In genomic region chr2:174866546-174866945, GRCm38 (mm10) we compare ENCODE assay signal across 21 mouse cellular contexts.
DNase-seq lines count a peak whose midpoint lies in the region; ATAC-seq and TF ChIP-seq lines count a peak whose summit lies in the region.
"Had no signal": no experiment of that assay in that cellular context is flagged by ENCODE, and none has a peak within 500 bp of the region (broad histone marks: within the 10 kb centered on the region; RNA-seq: fewer than 3 reads in every experiment).

No protein-coding gene starts in this region.

- no peaks in the 10 kb centered on the region for H3K36me3 ChIP-seq in heart, embryonic 10.5 days
- no peaks in the 10 kb centered on the region for H3K36me3 ChIP-seq in heart, adult 2 months (ENCODE audit: control insufficient read depth, insufficient read depth, low read length)
- H3K36me3 ChIP-seq in lung, postnatal 0 days (ENCODE audit: insufficient read depth, low read length), result no peaks in the 10 kb centered on the region
- no peaks in the 10 kb centered on the region for H3K36me3 ChIP-seq in limb, embryonic 15.5 days
- H3K36me3 ChIP-seq: embryonic facial prominence, embryonic 13.5 days; midbrain, embryonic 10.5 days had no signal

- H3K27ac ChIP-seq in heart, embryonic 10.5 days, result peak overlapping the region; percentile 36; the same call in 1 of the 2 replicates
- no peak overlapping the region for H3K27ac ChIP-seq in heart, adult 2 months
- H3K27ac ChIP-seq in lung, postnatal 0 days (ENCODE audit: low read length), result 0 out of 2 replicates have a peak overlapping the region, but pooled peaks have one; percentile 26
- peak overlapping the region; percentile 94 for H3K27ac ChIP-seq in limb, embryonic 15.5 days
- H3K27ac ChIP-seq: embryonic facial prominence, embryonic 13.5 days; gastrocnemius, adult 2 months; hindbrain, postnatal 0 days; midbrain, embryonic 10.5 days had no signal

- no peak for TF ChIP-seq CTCF in heart, adult 2 months (IDR thresholded peaks at IDR 0.05)
- no peak for TF ChIP-seq CTCF in lung, postnatal 0 days (IDR thresholded peaks at IDR 0.05)
- no peak for TF ChIP-seq CTCF in lung, adult 2 months (IDR thresholded peaks at IDR 0.05; ENCODE audit: insufficient read depth, low read length)

- H3K4me3 ChIP-seq in heart, embryonic 10.5 days, result no peak overlapping the region
- no peak overlapping the region for H3K4me3 ChIP-seq in heart, adult 2 months
- no peak overlapping the region for H3K4me3 ChIP-seq in lung, postnatal 0 days (ENCODE audit: low read depth, low read length)
- H3K4me3 ChIP-seq in lung, adult 2 months (replicated peaks; ENCODE audit: extremely low read depth, low read depth, low read length), result no peak overlapping the region
- no peak overlapping the region for H3K4me3 ChIP-seq in limb, embryonic 15.5 days
- H3K4me3 ChIP-seq: embryonic facial prominence, embryonic 13.5 days; gastrocnemius, adult 2 months; midbrain, embryonic 10.5 days had no signal

- no peak for TF ChIP-seq POLR2A in heart, adult 2 months (IDR thresholded peaks at IDR 0.05; ENCODE audit: insufficient read depth, low read depth, low read length)
- no peak for TF ChIP-seq POLR2A in lung, adult 2 months (IDR thresholded peaks at IDR 0.05; ENCODE audit: borderline replicate concordance, extremely low read depth, low read depth, low read length)

- H3K27me3 ChIP-seq in heart, embryonic 10.5 days (ENCODE audit: insufficient read depth, poor library complexity, severe bottlenecking), result no peaks in the 10 kb centered on the region
- H3K27me3 ChIP-seq in heart, adult 2 months (ENCODE audit: control insufficient read depth, insufficient read depth, low read length), result no peaks in the 10 kb centered on the region
- H3K27me3 ChIP-seq in lung, postnatal 0 days (replicated peaks; ENCODE audit: insufficient read depth, low read length), result no peaks in the 10 kb centered on the region
- H3K27me3 ChIP-seq in limb, embryonic 15.5 days, result no peaks in the 10 kb centered on the region
- H3K27me3 ChIP-seq: embryonic facial prominence, embryonic 13.5 days; Patski had no signal

- intact Hi-C loops in heart, adult 2 months (cut with DNase I), result no loop called here

- no peaks in the 10 kb centered on the region for H3K9me3 ChIP-seq in heart, embryonic 10.5 days
- H3K9me3 ChIP-seq in lung, postnatal 0 days (ENCODE audit: low read length), result no peaks in the 10 kb centered on the region
- H3K9me3 ChIP-seq in limb, embryonic 15.5 days, result no peaks in the 10 kb centered on the region
- H3K9me3 ChIP-seq: embryonic facial prominence, embryonic 13.5 days; midbrain, embryonic 10.5 days had no signal

- no peaks in the 10 kb centered on the region for H3K79me2 ChIP-seq in heart, adult 2 months (replicated peaks; ENCODE audit: control insufficient read depth, insufficient read depth, low read length)

- no peak overlapping the region for H3K9ac ChIP-seq in heart, adult 2 months (ENCODE audit: low read depth, low read length)
- no peak overlapping the region for H3K9ac ChIP-seq in lung, postnatal 0 days (replicated peaks; ENCODE audit: low read depth)
- H3K9ac ChIP-seq in limb, embryonic 15.5 days, result no peak overlapping the region
- H3K9ac ChIP-seq: embryonic facial prominence, embryonic 13.5 days; liver, postnatal 0 days had no signal

- TF ChIP-seq EP300 in heart, adult 2 months (IDR thresholded peaks at IDR 0.05; ENCODE audit: insufficient read depth, low read depth, low read length), result no peak
- no peak for TF ChIP-seq EP300 in lung, postnatal 0 days (IDR thresholded peaks at IDR 0.05)

- H3K4me1 ChIP-seq in heart, embryonic 10.5 days, result peaks cover 31% of the 10 kb centered on the region
- H3K4me1 ChIP-seq in heart, adult 2 months (ENCODE audit: control insufficient read depth, insufficient read depth, low read length), result no peaks in the 10 kb centered on the region
- no peaks in the 10 kb centered on the region for H3K4me1 ChIP-seq in lung, postnatal 0 days (ENCODE audit: insufficient read depth, low read depth, low read length)
- H3K4me1 ChIP-seq in lung, adult 2 months (ENCODE audit: control insufficient read depth, insufficient read depth, low read length), result no peaks in the 10 kb centered on the region
- peaks cover 52% of the 10 kb centered on the region for H3K4me1 ChIP-seq in limb, embryonic 15.5 days

- no peak for ATAC-seq in lung, postnatal 0 days
- ATAC-seq in limb, embryonic 15.5 days (ENCODE audit: insufficient number of reproducible peaks, low FRiP score, low TSS enrichment, low read depth), result no peak
- ATAC-seq in megakaryocyte-erythroid progenitor cell, adult 5-6 weeks (replicated peaks; ENCODE audit: low FRiP score, low TSS enrichment, poor library complexity, severe bottlenecking), result no peak
- ATAC-seq: CD4-positive, CD25-positive, alpha-beta regulatory T cell, adult 4 months; hindbrain, postnatal 0 days; liver, postnatal 0 days; Patski had no signal

- no peak for DNase-seq in heart, embryonic 10.5 days (ENCODE audit: low spot score)
- no peak for DNase-seq in heart, adult 2 months
- DNase-seq in lung, postnatal 0 days (ENCODE audit: low spot score), result no peak
- no peak for DNase-seq in lung, adult 2 months
- DNase-seq in c-Kit-positive CD71-positive TER-119-positive erythroid progenitor cells, embryonic 14.5 days (ENCODE audit: low spot score), result no peak
- DNase-seq: adrenal gland, adult 8-10 months; cerebellum, adult 9-11 months; gastrocnemius, adult 2 months; kidney, adult 9 months; layer of hippocampus, postnatal 36 days; liver, postnatal 0 days; lung, postnatal 4 days; retina, postnatal 1 day; right cerebral cortex, postnatal 4 days had no signal

- no peak overlapping the region for H3K4me2 ChIP-seq in lung, postnatal 0 days (replicated peaks; ENCODE audit: low read depth, low read length)
- H3K4me2 ChIP-seq in limb, embryonic 15.5 days, result no peak overlapping the region
- H3K4me2 ChIP-seq: embryonic facial prominence, embryonic 13.5 days had no signal

- WGBS in heart, embryonic 10.5 days, result 50% methylated on average over 8 of the region's 8 CpGs
- 62% methylated on average over 8 of the region's 8 CpGs for WGBS in heart, adult 2 months
- 43% methylated on average over 8 of the region's 8 CpGs for WGBS in lung, postnatal 0 days
- WGBS in lung, adult 2 months, result 53% methylated on average over 8 of the region's 8 CpGs
- 70% methylated on average over 8 of the region's 8 CpGs for WGBS in limb, embryonic 15.5 days
